Mouse (Mus musculus) intestine, embryonic 14.5 days (tissue): ENCODE results near the gene Kcnj12. TPM values are rescaled to one million over a fixed set of nuclear protein-coding genes. Genes with fewer than 3 reads are reported as not detected.
A peak's percentile ranks its signal among the peaks of the same experiment; 100 is the strongest.

Experiments
- ATAC-seq: fragments of 200-750 bp; cut with Nextera tagmentation; replicated peaks from 2 replicates; pipeline ENCODE4 v1.8.0; 2017; ENCODE audit warnings: low read depth, moderate number of reproducible peaks, moderate TSS enrichment, moderate library complexity; ENCODE audit not compliant: low FRiP score, low TSS enrichment
- DNase-seq: peaks from one replicate; pipeline ENCODE4 v3.0.0-alpha.2; 2018; ENCODE audit warnings: low spot score
- H3K27ac ChIP-seq: fragments of 300-500 bp; sonication (generic); 2 replicates; pipeline ENCODE4 v1.5.1; 2014; ENCODE audit warnings: low read depth, mild to moderate bottlenecking, control low read depth
- H3K27me3 ChIP-seq: fragments of 300-500 bp; sonication (generic); replicated peaks from 2 replicates; pipeline ENCODE4 v1.6.1; 2014; ENCODE audit warnings: low read length, control low read depth; ENCODE audit not compliant: control insufficient read depth, insufficient read depth
- H3K36me3 ChIP-seq: fragments of 300-500 bp; sonication (generic); 2 replicates; pipeline ENCODE4 v1.6.1; 2014; ENCODE audit warnings: low read length, control low read depth; ENCODE audit not compliant: control insufficient read depth, insufficient read depth
- H3K4me1 ChIP-seq: fragments of 300-500 bp; sonication (generic); replicated peaks from 2 replicates; pipeline ENCODE4 v1.6.1; 2014; ENCODE audit warnings: low read length, control low read depth, mixed read lengths; ENCODE audit not compliant: control insufficient read depth, insufficient read depth
- H3K4me2 ChIP-seq: fragments of 300-500 bp; sonication (generic); 2 replicates; pipeline ENCODE4 v1.6.1; 2014; ENCODE audit warnings: low read length
- H3K4me3 ChIP-seq: fragments of 300-500 bp; sonication (generic); 2 replicates; pipeline ENCODE4 v1.5.1; 2014; ENCODE audit warnings: low read depth, low read length, control low read depth, mixed read lengths
- H3K9ac ChIP-seq: fragments of 300-500 bp; sonication (generic); 2 replicates; pipeline ENCODE4 v1.6.1; 2014; ENCODE audit warnings: mild to moderate bottlenecking, low read length
- H3K9me3 ChIP-seq: fragments of 300-500 bp; sonication (generic); 2 replicates; pipeline ENCODE4 v1.6.1; 2016; ENCODE audit warnings: low read length, control low read depth; ENCODE audit not compliant: control insufficient read depth
- WGBS: fragments of 180-500 bp; shearing (Covaris S2); extraction: QIAGEN DNeasy Blood & Tissue Kit; methylation state at CpG from one replicate; pipeline ENCODE4 v1.1.7; 2014; 5-methylcytosine and 5-hydroxymethylcytosine counted together
- polyA plus RNA-seq: library from polyadenylated mRNA; unstranded; fragments of >200 nt; fragmentation: Nextera tagmentation; extraction: Ambion mirVana; gene quantifications from 2 replicates; pipeline ENCODE4 v1.2.1, GENCODE M21; 2014

The Kcnj12 gene
- polyA plus RNA-seq, 1 experiment from 2014 or later = 1.8 TPM

GRCm38 (mm10) chr11:61075361-61076326 is 53.3 kb downstream of the Kcnj12 start:
- ATAC-seq (no peak), DNase-seq (no peak)
- Histone ChIP-seq H3K9ac (no peak overlapping the region), H3K4me1 (peaks cover 16% of the 10 kb centered on the region), H3K36me3 (no peaks in the 10 kb centered on the region), H3K27me3 (no peaks in the 10 kb centered on the region), H3K27ac (no peak overlapping the region), H3K9me3 (no peaks in the 10 kb centered on the region), H3K4me3 (no peak overlapping the region), H3K4me2 (no peak overlapping the region)
- WGBS = 75% methylated on average over 15 of the region's 15 CpGs

- Histone ChIP-seq H3K9ac (no peak overlapping the region), H3K9me3 (no peaks in the 10 kb centered on the region), H3K4me3 (no peak overlapping the region), H3K4me2 (no peak overlapping the region), H3K4me1 (no peaks in the 10 kb centered on the region), H3K36me3 (no peaks in the 10 kb centered on the region), H3K27me3 (no peaks in the 10 kb centered on the region), H3K27ac (no peak overlapping the region)
- WGBS = 86% methylated on average over 2 of the region's 2 CpGs
- DNase-seq = no peak
- ATAC-seq = no peak
Measured at GRCm38 (mm10) chr11:61081624-61082023, 59.3 kb downstream of the Kcnj12 start.

GRCm38 (mm10) chr11:61090195-61090594 is 67.8 kb downstream of the Kcnj12 start:
- H3K4me1 ChIP-seq = no peaks in the 10 kb centered on the region
- no peak overlapping the region for H3K27ac ChIP-seq
- no peak overlapping the region for H3K4me2 ChIP-seq
- DNase-seq = no peak
- WGBS = 84% methylated on average over 7 of the region's 7 CpGs
- H3K9ac ChIP-seq = no peak overlapping the region
- H3K36me3 ChIP-seq = no peaks in the 10 kb centered on the region
- H3K9me3 ChIP-seq = no peaks in the 10 kb centered on the region
- no peak for ATAC-seq
- no peak overlapping the region for H3K4me3 ChIP-seq
- H3K27me3 ChIP-seq = no peaks in the 10 kb centered on the region

- H3K4me3 ChIP-seq = no peak overlapping the region
- 68% methylated on average over 3 of the region's 3 CpGs for WGBS
- ATAC-seq (0 out of 2 replicates have a peak, but pooled peaks have one; percentile 32), DNase-seq (no peak)
- no peak overlapping the region for H3K9ac ChIP-seq
- H3K36me3 ChIP-seq = no peaks in the 10 kb centered on the region
- H3K27me3 ChIP-seq = no peaks in the 10 kb centered on the region
- H3K9me3 ChIP-seq = no peaks in the 10 kb centered on the region
- H3K27ac ChIP-seq = no peak overlapping the region
- no peaks in the 10 kb centered on the region for H3K4me1 ChIP-seq
- no peak overlapping the region for H3K4me2 ChIP-seq
Measured at GRCm38 (mm10) chr11:61091192-61091591, 68.8 kb downstream of the Kcnj12 start.

- no peak overlapping the region for H3K4me2 ChIP-seq
- peak; percentile 89 for DNase-seq
- H3K4me3 ChIP-seq = no peak overlapping the region
- no peaks in the 10 kb centered on the region for H3K9me3 ChIP-seq
- no peaks in the 10 kb centered on the region for H3K27me3 ChIP-seq
- no peaks in the 10 kb centered on the region for H3K4me1 ChIP-seq
- H3K9ac ChIP-seq = no peak overlapping the region
- 23% methylated on average over 7 of the region's 7 CpGs for WGBS
- no peak for ATAC-seq
- H3K27ac ChIP-seq = no peak overlapping the region
- H3K36me3 ChIP-seq = no peaks in the 10 kb centered on the region
Measured at GRCm38 (mm10) chr11:61091642-61092262, 69.4 kb downstream of the Kcnj12 start.

GRCm38 (mm10) chr11:61098046-61098445 is 75.7 kb downstream of the Kcnj12 start:
- H3K4me2 ChIP-seq = no peak overlapping the region
- H3K9me3 ChIP-seq = no peaks in the 10 kb centered on the region
- no peak overlapping the region for H3K9ac ChIP-seq
- no peaks in the 10 kb centered on the region for H3K36me3 ChIP-seq
- H3K4me1 ChIP-seq = no peaks in the 10 kb centered on the region
- 76% methylated on average over 1 of the region's 1 CpGs for WGBS
- H3K27me3 ChIP-seq = no peaks in the 10 kb centered on the region
- H3K27ac ChIP-seq = no peak overlapping the region
- ATAC-seq (no peak), DNase-seq (no peak)
- H3K4me3 ChIP-seq = no peak overlapping the region

- Histone ChIP-seq H3K4me1 (peaks cover 3% of the 10 kb centered on the region; the same call in 1 of the 2 replicates), H3K27me3 (no peaks in the 10 kb centered on the region), H3K4me2 (no peak overlapping the region), H3K9ac (no peak overlapping the region), H3K4me3 (no peak overlapping the region), H3K27ac (no peak overlapping the region), H3K36me3 (no peaks in the 10 kb centered on the region), H3K9me3 (no peaks in the 10 kb centered on the region)
- no peak for ATAC-seq
- DNase-seq = no peak
- WGBS = 72% methylated on average over 12 of the region's 13 CpGs
Measured at GRCm38 (mm10) chr11:61102397-61103339, 80.3 kb downstream of the Kcnj12 start.

GRCm38 (mm10) chr11:61104241-61104901 is 82.0 kb downstream of the Kcnj12 start:
- H3K27ac ChIP-seq = no peak overlapping the region
- H3K4me2 ChIP-seq = peak overlapping the region; percentile 32
- H3K9me3 ChIP-seq = no peaks in the 10 kb centered on the region
- DNase-seq (peak; percentile 95), ATAC-seq (peak; percentile 90)
- WGBS = 20% methylated on average over 20 of the region's 20 CpGs
- no peak overlapping the region for H3K9ac ChIP-seq
- no peaks in the 10 kb centered on the region for H3K27me3 ChIP-seq
- H3K36me3 ChIP-seq = no peaks in the 10 kb centered on the region
- no peak overlapping the region for H3K4me3 ChIP-seq
- H3K4me1 ChIP-seq = peaks cover 3% of the 10 kb centered on the region; the same call in 1 of the 2 replicates
